Mouse (Mus musculus): Measurements from ENCODE around the gene Ythdf2. TPM values are rescaled to one million over a fixed set of nuclear protein-coding genes. Genes with fewer than 3 reads are reported as not detected.

Gene Ythdf2
- polyA plus RNA-seq, 1 experiment from 2014 or later, result 173 TPM

DNA sequence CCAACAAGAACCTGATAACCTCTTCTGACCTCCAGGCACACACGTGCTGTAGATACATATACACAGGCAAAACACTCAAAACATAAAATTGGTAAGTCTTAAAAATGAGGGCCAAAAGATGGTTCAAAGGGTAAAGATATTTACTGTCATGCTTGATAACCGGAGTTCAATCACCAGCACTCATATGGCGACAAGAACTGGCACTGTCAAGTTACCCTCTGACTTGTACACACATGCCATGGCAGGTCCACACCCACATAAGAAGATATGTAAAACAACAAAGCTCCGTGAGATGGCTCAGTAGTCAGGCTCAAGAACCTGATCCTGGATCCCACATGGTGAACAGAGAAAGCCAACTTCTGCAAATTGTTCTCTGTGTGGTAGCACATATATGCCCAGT, 4.8 kb downstream of the Ythdf2 start:
- 96% methylated on average over 4 of the region's 4 CpGs for WGBS
- no peak for DNase-seq (ENCODE audit: low spot score)
- no peak for ATAC-seq (replicated peaks; ENCODE audit: insufficient number of reproducible peaks, low FRiP score, low TSS enrichment, low read depth)

DNA sequence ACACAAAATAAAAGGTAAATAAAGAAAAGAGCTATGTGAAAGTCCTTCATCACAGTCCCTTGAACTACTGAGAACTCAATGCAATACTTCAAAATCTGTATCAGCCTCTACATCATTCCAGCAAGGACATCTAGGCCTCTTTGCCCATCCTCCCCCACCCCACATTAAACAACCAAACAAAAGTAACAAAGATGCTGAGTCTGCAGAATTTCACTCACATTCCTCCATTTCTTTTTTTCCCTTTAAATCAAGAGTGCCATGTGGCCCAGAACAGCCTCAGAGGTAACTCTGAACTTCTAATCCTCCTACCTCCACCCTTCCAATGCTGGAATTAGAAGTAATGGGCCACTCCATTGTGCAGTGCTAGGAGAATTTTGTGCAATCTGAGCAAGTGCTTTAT, 13.3 kb downstream of the Ythdf2 start:
- no peak overlapping the region for H3K9ac ChIP-seq (replicated peaks; ENCODE audit: low read length)
- H3K27me3 ChIP-seq (ENCODE audit: control insufficient read depth, insufficient read depth, low read length), result no peaks in the 10 kb centered on the region
- H3K4me2 ChIP-seq (ENCODE audit: low read depth, low read length), result no peak overlapping the region
- H3K9me3 ChIP-seq (replicated peaks; ENCODE audit: control insufficient read depth, low read length), result no peaks in the 10 kb centered on the region
- no peaks in the 10 kb centered on the region for H3K4me1 ChIP-seq (ENCODE audit: control insufficient read depth, insufficient read depth, low read length)
- peaks cover 7% of the 10 kb centered on the region for H3K36me3 ChIP-seq (replicated peaks; ENCODE audit: control insufficient read depth, insufficient read depth, low read depth, low read length)
- no peak overlapping the region for H3K27ac ChIP-seq (replicated peaks; ENCODE audit: low read depth, low read length)
- no peak for DNase-seq (ENCODE audit: low spot score)
- H3K4me3 ChIP-seq (ENCODE audit: low read depth, low read length), result no peak overlapping the region
- no peak for ATAC-seq (replicated peaks; ENCODE audit: insufficient number of reproducible peaks, low FRiP score, low TSS enrichment, low read depth)

More for the DNA sequence above, 4.8 kb downstream of the Ythdf2 start:
- Histone ChIP-seq H3K27ac (replicated peaks; ENCODE audit: low read depth, low read length) (no peak overlapping the region), H3K9me3 (replicated peaks; ENCODE audit: control insufficient read depth, low read length) (no peaks in the 10 kb centered on the region), H3K4me2 (ENCODE audit: low read depth, low read length) (no peak overlapping the region), H3K27me3 (ENCODE audit: control insufficient read depth, insufficient read depth, low read length) (no peaks in the 10 kb centered on the region), H3K9ac (replicated peaks; ENCODE audit: low read length) (no peak overlapping the region), H3K4me1 (ENCODE audit: control insufficient read depth, insufficient read depth, low read length) (no peaks in the 10 kb centered on the region), H3K4me3 (ENCODE audit: low read depth, low read length) (no peak overlapping the region), H3K36me3 (replicated peaks; ENCODE audit: control insufficient read depth, insufficient read depth, low read depth, low read length) (peaks cover 11% of the 10 kb centered on the region)

- H3K4me1 ChIP-seq (ENCODE audit: control insufficient read depth, insufficient read depth, low read length), result no peaks in the 10 kb centered on the region
- no peak for DNase-seq (ENCODE audit: low spot score)
- no peak for ATAC-seq (replicated peaks; ENCODE audit: insufficient number of reproducible peaks, low FRiP score, low TSS enrichment, low read depth)
- WGBS, result 65% methylated on average over 4 of the region's 4 CpGs
- H3K36me3 ChIP-seq (replicated peaks; ENCODE audit: control insufficient read depth, insufficient read depth, low read depth, low read length), result peaks cover 4% of the 10 kb centered on the region
- H3K9ac ChIP-seq (replicated peaks; ENCODE audit: low read length), result no peak overlapping the region
- H3K9me3 ChIP-seq (replicated peaks; ENCODE audit: control insufficient read depth, low read length), result no peaks in the 10 kb centered on the region
- H3K27me3 ChIP-seq (ENCODE audit: control insufficient read depth, insufficient read depth, low read length), result no peaks in the 10 kb centered on the region
- no peak overlapping the region for H3K4me3 ChIP-seq (ENCODE audit: low read depth, low read length)
- H3K4me2 ChIP-seq (ENCODE audit: low read depth, low read length), result no peak overlapping the region
- no peak overlapping the region for H3K27ac ChIP-seq (replicated peaks; ENCODE audit: low read depth, low read length)
Measured at GRCm38 (mm10) chr4:132198285-132198712, 13.8 kb downstream of the Ythdf2 start.

- no peak for DNase-seq (ENCODE audit: low spot score)
- Histone ChIP-seq H3K4me2 (ENCODE audit: low read depth, low read length) (no peak overlapping the region), H3K4me3 (ENCODE audit: low read depth, low read length) (no peak overlapping the region), H3K9me3 (replicated peaks; ENCODE audit: control insufficient read depth, low read length) (no peaks in the 10 kb centered on the region), H3K27ac (replicated peaks; ENCODE audit: low read depth, low read length) (no peak overlapping the region), H3K27me3 (ENCODE audit: control insufficient read depth, insufficient read depth, low read length) (no peaks in the 10 kb centered on the region), H3K36me3 (replicated peaks; ENCODE audit: control insufficient read depth, insufficient read depth, low read depth, low read length) (no peaks in the 10 kb centered on the region; the same call in 1 of the 2 replicates), H3K4me1 (ENCODE audit: control insufficient read depth, insufficient read depth, low read length) (no peaks in the 10 kb centered on the region), H3K9ac (replicated peaks; ENCODE audit: low read length) (no peak overlapping the region)
- 93% methylated on average over 3 of the region's 3 CpGs for WGBS
- no peak for ATAC-seq (replicated peaks; ENCODE audit: insufficient number of reproducible peaks, low FRiP score, low TSS enrichment, low read depth)
Measured at GRCm38 (mm10) chr4:132194975-132195374, 17.1 kb downstream of the Ythdf2 start.

- Histone ChIP-seq H3K27me3 (ENCODE audit: control insufficient read depth, insufficient read depth, low read length) (no peaks in the 10 kb centered on the region), H3K9ac (replicated peaks; ENCODE audit: low read length) (no peak overlapping the region), H3K9me3 (replicated peaks; ENCODE audit: control insufficient read depth, low read length) (no peaks in the 10 kb centered on the region), H3K36me3 (replicated peaks; ENCODE audit: control insufficient read depth, insufficient read depth, low read depth, low read length) (no peaks in the 10 kb centered on the region; the same call in 1 of the 2 replicates), H3K27ac (replicated peaks; ENCODE audit: low read depth, low read length) (no peak overlapping the region), H3K4me2 (ENCODE audit: low read depth, low read length) (no peak overlapping the region), H3K4me3 (ENCODE audit: low read depth, low read length) (no peak overlapping the region), H3K4me1 (ENCODE audit: control insufficient read depth, insufficient read depth, low read length) (no peaks in the 10 kb centered on the region)
- no peak for DNase-seq (ENCODE audit: low spot score)
- ATAC-seq (replicated peaks; ENCODE audit: insufficient number of reproducible peaks, low FRiP score, low TSS enrichment, low read depth), result no peak
- WGBS, result 93% methylated on average over 6 of the region's 6 CpGs
Measured at GRCm38 (mm10) chr4:132194373-132194772, 17.7 kb downstream of the Ythdf2 start.

DNA sequence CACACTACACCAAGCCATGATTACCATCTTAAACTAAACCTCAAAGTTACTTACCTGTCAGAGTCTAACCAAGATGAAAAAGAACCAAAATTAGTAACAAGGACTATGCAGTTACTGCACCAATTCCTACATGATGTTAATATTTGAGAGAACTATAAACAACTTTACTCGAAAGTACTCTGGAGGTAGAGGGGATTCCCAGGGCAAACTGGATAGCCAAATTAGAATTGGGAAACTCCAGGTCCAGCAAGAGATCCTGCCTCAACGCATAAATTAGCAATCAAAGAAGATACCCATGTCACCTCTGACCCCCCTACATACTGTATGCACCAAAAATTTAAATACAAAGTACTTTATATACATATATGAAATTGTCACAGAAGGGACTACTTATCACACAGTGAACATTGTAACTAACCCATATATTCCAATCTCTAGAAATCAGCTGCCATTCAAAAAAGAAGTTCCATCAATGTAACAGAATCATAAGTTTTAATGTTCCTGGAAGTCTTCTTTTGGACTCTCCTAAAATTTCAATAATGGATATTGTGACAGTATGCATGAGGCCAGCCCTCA, 24.2 kb downstream of the Ythdf2 start:
- 95% methylated on average over 2 of the region's 2 CpGs for WGBS
- Histone ChIP-seq H3K4me1 (ENCODE audit: control insufficient read depth, insufficient read depth, low read length) (no peaks in the 10 kb centered on the region), H3K27me3 (ENCODE audit: control insufficient read depth, insufficient read depth, low read length) (no peaks in the 10 kb centered on the region), H3K36me3 (replicated peaks; ENCODE audit: control insufficient read depth, insufficient read depth, low read depth, low read length) (peaks cover 3% of the 10 kb centered on the region; the same call in 1 of the 2 replicates), H3K4me2 (ENCODE audit: low read depth, low read length) (no peak overlapping the region), H3K9me3 (replicated peaks; ENCODE audit: control insufficient read depth, low read length) (no peaks in the 10 kb centered on the region), H3K27ac (replicated peaks; ENCODE audit: low read depth, low read length) (no peak overlapping the region), H3K9ac (replicated peaks; ENCODE audit: low read length) (no peak overlapping the region), H3K4me3 (ENCODE audit: low read depth, low read length) (no peak overlapping the region)
- DNase-seq (ENCODE audit: low spot score) (no peak), ATAC-seq (replicated peaks; ENCODE audit: insufficient number of reproducible peaks, low FRiP score, low TSS enrichment, low read depth) (no peak)

DNA sequence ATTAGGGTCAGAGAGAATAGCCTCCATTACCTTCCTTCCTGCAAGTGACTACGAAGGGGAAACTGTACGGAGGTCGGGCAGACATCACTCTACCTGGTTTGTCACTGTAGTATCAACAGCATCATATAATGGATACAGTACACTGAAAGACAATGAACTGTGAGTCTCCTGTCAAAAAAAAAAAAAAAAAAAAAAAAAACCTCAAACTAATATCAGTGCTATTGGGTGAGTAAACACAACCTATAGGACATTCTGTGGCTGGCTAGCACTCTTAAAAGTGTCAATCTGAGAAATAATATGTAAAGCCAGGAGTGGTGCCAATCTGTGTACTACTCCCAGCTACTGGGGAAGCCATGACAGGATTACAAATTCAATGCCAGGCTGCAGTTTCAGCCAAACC, 28.9 kb downstream of the Ythdf2 start:
- no peak overlapping the region for H3K27ac ChIP-seq (replicated peaks; ENCODE audit: low read depth, low read length)
- H3K27me3 ChIP-seq (ENCODE audit: control insufficient read depth, insufficient read depth, low read length), result no peaks in the 10 kb centered on the region
- H3K4me3 ChIP-seq (ENCODE audit: low read depth, low read length), result no peak overlapping the region
- no peak for ATAC-seq (replicated peaks; ENCODE audit: insufficient number of reproducible peaks, low FRiP score, low TSS enrichment, low read depth)
- H3K36me3 ChIP-seq (replicated peaks; ENCODE audit: control insufficient read depth, insufficient read depth, low read depth, low read length), result peaks cover 5% of the 10 kb centered on the region
- H3K4me2 ChIP-seq (ENCODE audit: low read depth, low read length), result no peak overlapping the region
- H3K4me1 ChIP-seq (ENCODE audit: control insufficient read depth, insufficient read depth, low read length), result no peaks in the 10 kb centered on the region
- no peak for DNase-seq (ENCODE audit: low spot score)
- H3K9me3 ChIP-seq (replicated peaks; ENCODE audit: control insufficient read depth, low read length), result no peaks in the 10 kb centered on the region
- H3K9ac ChIP-seq (replicated peaks; ENCODE audit: low read length), result no peak overlapping the region
- 97% methylated on average over 3 of the region's 3 CpGs for WGBS

DNA sequence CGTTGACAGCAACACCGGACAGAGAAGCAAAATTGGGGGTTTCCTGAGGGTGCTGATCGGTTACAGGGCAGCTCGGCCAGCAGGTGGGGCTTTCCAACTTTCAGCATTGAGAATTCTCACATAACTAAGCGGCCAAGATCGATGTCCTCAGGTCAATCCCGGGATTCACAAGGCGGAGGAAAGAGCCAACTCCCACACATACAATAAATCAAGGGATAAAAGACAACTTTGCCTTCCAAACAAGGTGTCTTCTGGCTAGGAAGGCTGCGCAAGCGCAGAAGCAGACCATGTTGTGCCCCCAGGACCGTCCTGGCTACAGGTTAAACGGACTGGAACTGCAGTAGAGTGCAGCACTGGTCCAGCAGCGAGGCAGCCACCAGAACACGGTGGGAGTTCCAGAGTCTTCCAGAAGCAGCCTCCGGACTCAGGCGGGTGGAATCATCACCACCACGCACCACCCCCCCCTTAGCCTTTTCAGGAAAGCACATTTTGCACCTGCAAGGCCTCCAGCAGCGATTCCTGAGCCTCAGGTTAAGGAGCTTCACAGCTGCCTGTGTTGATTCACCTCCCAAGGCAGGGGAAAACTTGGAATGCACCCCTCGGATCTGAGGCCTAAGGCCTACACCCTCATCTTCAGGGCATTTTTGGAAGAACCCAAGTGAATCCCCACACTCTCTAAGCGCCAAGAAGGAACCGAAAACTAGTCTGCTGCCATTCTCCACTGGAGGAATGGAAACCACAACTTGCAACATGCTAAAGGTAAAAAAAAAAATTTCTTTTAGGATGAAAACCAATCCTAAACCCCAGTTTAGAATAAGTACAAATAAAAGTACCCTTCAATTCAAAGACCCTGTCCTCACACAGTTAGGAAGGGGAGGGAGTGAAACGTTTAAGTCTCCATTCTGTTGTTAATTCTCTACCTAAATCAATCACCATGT, 30.1 kb downstream of the Ythdf2 start:
- ATAC-seq (replicated peaks; ENCODE audit: insufficient number of reproducible peaks, low FRiP score, low TSS enrichment, low read depth) (no peak), DNase-seq (ENCODE audit: low spot score) (no peak)
- no peak overlapping the region for H3K4me2 ChIP-seq (ENCODE audit: low read depth, low read length)
- 68% methylated on average over 22 of the region's 22 CpGs for WGBS
- no peak overlapping the region for H3K4me3 ChIP-seq (ENCODE audit: low read depth, low read length)
- no peaks in the 10 kb centered on the region for H3K4me1 ChIP-seq (ENCODE audit: control insufficient read depth, insufficient read depth, low read length)
- no peaks in the 10 kb centered on the region for H3K9me3 ChIP-seq (replicated peaks; ENCODE audit: control insufficient read depth, low read length)
- H3K27ac ChIP-seq (replicated peaks; ENCODE audit: low read depth, low read length), result no peak overlapping the region
- no peak overlapping the region for H3K9ac ChIP-seq (replicated peaks; ENCODE audit: low read length)
- H3K36me3 ChIP-seq (replicated peaks; ENCODE audit: control insufficient read depth, insufficient read depth, low read depth, low read length), result peaks cover 5% of the 10 kb centered on the region
- H3K27me3 ChIP-seq (ENCODE audit: control insufficient read depth, insufficient read depth, low read length), result no peaks in the 10 kb centered on the region
